19 mouse cellular contexts compared by ENCODE assay signal in the genomic region with DNA sequence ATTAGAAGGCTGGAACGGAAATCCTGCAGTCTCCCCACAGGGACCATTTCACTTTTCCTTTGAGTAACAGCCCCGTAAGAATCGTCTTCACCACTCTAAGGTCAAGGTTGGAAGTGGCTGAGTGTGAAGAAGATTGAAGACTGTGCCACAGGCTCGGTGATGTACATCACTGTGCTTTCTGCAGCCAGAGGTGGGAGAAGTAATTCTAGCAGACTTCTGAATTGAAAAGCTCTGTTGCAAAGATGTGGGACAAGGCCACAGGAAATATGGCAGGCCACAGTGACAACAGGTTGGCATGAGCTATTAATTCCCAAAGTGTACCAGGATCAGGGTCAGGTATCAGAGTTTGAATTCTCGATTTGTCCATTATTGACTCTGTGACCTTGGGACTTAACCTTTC.
"Had no signal": no experiment of that assay in that cellular context is flagged by ENCODE, and none has a peak within 500 bp of the region (broad histone marks: within the 10 kb centered on the region; RNA-seq: fewer than 3 reads in every experiment).

No protein-coding gene starts in this region.

- ATAC-seq: midbrain, embryonic 15.5 days had no signal

- H3K27me3 ChIP-seq: limb, embryonic 13.5 days; liver, embryonic 13.5 days; midbrain, embryonic 15.5 days; neural tube, embryonic 12.5 days; neural tube, embryonic 15.5 days had no signal

- H3K4me2 ChIP-seq: limb, embryonic 13.5 days; liver, embryonic 13.5 days; midbrain, embryonic 11.5 days; midbrain, embryonic 15.5 days; neural tube, embryonic 12.5 days; neural tube, embryonic 15.5 days had no signal

- H3K36me3 ChIP-seq: limb, embryonic 13.5 days; liver, embryonic 13.5 days; midbrain, embryonic 15.5 days; neural tube, embryonic 12.5 days; neural tube, embryonic 15.5 days had no signal

- H3K9ac ChIP-seq: limb, embryonic 13.5 days; liver, embryonic 13.5 days; midbrain, embryonic 15.5 days; neural tube, embryonic 12.5 days; neural tube, embryonic 15.5 days had no signal

- H3K9me3 ChIP-seq: limb, embryonic 13.5 days; liver, embryonic 13.5 days; midbrain, embryonic 15.5 days; neural tube, embryonic 12.5 days; neural tube, embryonic 15.5 days had no signal

- H3K4me1 ChIP-seq: liver, embryonic 13.5 days; midbrain, embryonic 15.5 days; neural tube, embryonic 12.5 days had no signal

- H3K4me3 ChIP-seq: limb, embryonic 13.5 days; liver, embryonic 13.5 days; midbrain, embryonic 15.5 days; neural tube, embryonic 12.5 days; neural tube, embryonic 15.5 days had no signal

- H3K27ac ChIP-seq: limb, embryonic 13.5 days; liver, embryonic 13.5 days; midbrain, embryonic 15.5 days; neural tube, embryonic 12.5 days; neural tube, embryonic 15.5 days; stomach, postnatal 0 days had no signal

- DNase-seq: kidney, postnatal 14 days; kidney, postnatal 4 days; left cerebral cortex, postnatal 4 days; liver, embryonic 13.5 days; lung, adult 2 months; lung, postnatal 14 days; lung, postnatal 4 days; right cerebral cortex, adult 18-20 months; right cerebral cortex, postnatal 14 days; right cerebral cortex, postnatal 4 days; thymus, adult 2 months; thymus, postnatal 14 days; thymus, postnatal 4 days had no signal
